Mouse (Mus musculus): ENCODE measurements around the gene Znrf2.
"Not testable (repeated sequence)": the region's sequence is repeated elsewhere in the genome, so short reads cannot be mapped to it uniquely, and the experiment has no call there.

The Znrf2 gene

DNA sequence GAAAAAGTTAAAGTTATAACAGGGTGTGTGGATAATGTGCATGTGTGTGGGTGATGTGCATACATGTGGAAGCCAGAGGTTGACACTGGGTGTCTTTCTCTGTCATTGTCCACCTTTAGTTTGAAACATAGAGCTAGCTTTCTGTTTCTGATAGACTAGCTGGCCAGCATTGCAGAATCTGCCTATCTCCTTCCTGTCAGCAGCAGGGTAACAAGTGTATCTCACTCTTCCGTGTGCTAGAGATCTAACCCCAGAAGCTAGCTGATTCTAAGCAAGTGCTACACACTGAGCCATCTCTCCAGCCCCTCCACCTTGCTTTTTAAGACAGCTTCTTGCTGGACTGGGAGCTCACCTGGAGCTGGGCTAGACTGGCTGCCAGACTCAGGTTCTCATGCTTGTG lies 11.6 kb downstream of the Znrf2 start:
- CTCF ChIA-PET: no interaction called here

DNA sequence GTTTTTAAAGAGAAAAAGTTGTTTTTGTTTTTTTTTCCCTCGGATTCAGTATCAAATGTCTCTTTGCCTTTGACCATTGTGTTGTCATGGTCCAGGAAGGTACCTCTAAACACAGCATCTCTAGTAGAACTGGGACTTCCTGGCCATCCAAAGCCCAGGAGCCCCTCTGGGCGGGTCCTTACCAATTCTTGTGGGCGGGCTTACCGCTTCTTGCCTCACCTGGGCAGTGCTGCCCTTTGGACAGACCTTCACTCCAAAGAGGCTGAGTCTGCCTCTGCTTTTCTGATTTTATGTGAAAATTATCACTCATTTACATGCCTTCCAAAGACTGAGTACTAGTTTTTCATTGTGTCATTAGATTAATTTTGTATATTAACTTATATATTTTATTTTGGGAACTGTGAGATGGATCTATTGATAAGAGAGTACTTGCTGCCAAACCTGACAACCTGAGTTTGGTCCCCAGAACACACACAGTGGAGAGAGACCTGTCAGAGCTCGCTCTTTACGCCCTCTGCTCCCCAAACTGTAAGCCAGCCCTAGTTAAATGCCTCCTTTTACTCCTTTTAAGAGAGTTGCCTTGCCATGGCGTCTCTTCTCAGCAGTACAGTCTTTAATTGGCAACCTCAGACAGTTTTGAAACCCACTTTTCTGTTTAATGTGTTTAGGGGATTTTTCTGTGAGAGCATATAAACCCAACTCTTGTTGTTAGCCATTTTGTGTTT lies 13.5 kb downstream of the Znrf2 start:
- CTCF ChIA-PET: interaction anchor here in 1 of 4 experiments (1.3 kb wide), 1 partner anchor 186 kb away, joined by 4 read pairs; no protein-coding TSS in a partner anchor
- POLR2A ChIA-PET: interaction anchor here in 2 of 4 experiments (0.7 to 9.1 kb wide), 12 partner anchors 11 to 39 kb away, joined by 3 to 65 read pairs (median 4); partner anchors contain the start of gene Znrf2 (in 2 of the 2)

More for the DNA sequence above, 11.6 kb downstream of the Znrf2 start:
- POLR2A ChIA-PET: interaction anchor here in 2 of 4 experiments (0.6 to 9.1 kb wide), 14 partner anchors 8 to 137 kb away, joined by 3 to 65 read pairs (median 4); partner anchors contain the start of gene Znrf2 (in 2 of the 2)

DNA sequence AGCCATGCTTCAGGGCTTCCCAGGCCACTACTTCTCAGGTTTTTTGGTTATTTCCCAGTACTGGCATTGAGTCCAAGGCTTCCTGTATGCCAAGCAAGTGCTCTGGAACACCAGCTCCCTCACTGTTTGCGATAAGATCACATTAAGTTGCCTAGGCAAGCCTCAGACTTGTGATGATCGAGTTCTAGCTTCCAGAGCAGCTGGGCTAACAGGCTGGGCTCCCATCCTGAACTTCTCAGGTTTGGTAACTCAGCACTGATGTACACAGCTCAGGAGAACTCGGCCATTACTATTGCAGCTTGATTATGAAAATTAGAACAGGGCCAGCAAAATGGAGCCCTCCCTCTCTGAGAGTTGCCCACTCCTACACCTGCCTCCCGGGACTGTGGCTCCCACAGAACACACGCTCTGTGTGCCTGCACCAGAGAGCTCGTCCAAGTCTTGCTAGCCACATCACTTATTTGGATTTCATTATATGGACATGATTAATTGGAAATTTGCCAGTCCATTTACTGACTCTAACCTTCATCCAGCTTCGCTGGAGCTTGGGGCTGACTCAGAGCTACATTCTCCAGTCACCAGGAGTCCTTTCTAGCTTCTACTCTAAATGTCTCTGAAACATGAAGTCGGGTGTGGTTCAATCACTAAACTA lies 14.5 kb downstream of the Znrf2 start:
- ChIA-PET POLR2A (interaction anchor here in 3 of 4 experiments (0.6 to 9.1 kb wide), 13 partner anchors 8 to 109 kb away, joined by 3 to 65 read pairs (median 5); partner anchors contain the start of gene Znrf2 (in 2 of the 3)), CTCF (interaction anchor here in 1 of 4 experiments (1.3 kb wide), 1 partner anchor 185 kb away, joined by 4 read pairs; no protein-coding TSS in a partner anchor)

DNA sequence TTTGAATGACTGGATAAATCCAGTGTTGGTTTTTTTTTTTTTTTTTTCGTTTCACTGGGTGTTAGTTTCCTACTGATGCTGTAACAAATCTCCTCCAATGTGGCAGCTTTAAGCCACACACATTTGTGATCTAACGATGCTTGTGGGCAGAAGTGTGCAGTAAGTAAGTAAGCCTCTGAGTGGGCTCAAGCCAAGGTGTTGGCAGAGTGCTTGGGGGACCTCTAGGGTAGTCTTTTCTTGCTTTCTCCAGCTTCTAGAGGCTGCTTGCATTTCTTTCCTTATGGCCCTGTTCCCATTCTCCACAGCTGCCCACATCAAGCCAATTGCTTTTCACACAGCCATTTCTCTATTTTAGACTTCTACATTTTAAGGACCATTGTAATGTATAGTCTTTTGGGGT lies 16.7 kb downstream of the Znrf2 start:
- ChIA-PET POLR2A (interaction anchor here in 3 of 4 experiments (0.6 to 9.1 kb wide), 7 partner anchors 9 to 106 kb away, joined by 3 to 65 read pairs (median 5); partner anchors contain the start of gene Znrf2 (in 1 of the 3)), CTCF (no interaction called here)

DNA sequence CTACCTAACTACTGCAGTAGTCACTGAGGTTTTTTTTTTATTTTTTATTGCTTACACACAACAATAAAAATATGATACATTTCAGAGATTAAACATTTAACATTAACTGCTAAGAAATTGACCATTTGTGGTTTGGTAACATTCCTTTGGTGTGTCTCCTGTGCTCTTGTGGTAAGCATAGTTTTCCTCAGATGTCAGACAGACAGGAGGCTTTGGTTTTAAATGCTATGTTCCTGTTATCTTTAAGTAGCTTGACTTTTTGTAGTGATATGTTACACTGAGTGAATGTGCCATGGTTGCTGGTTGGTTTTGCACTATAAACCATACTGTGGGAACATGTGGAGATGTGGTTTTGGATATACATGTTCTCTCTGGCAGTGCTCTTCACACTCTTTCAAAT lies 19.9 kb downstream of the Znrf2 start:
- CTCF ChIA-PET: no interaction called here
- POLR2A ChIA-PET: interaction anchor here in 1 of 4 experiments (9.1 kb wide), 1 partner anchor 19 kb away, joined by 65 read pairs; the partner anchor contains the start of gene Znrf2

DNA sequence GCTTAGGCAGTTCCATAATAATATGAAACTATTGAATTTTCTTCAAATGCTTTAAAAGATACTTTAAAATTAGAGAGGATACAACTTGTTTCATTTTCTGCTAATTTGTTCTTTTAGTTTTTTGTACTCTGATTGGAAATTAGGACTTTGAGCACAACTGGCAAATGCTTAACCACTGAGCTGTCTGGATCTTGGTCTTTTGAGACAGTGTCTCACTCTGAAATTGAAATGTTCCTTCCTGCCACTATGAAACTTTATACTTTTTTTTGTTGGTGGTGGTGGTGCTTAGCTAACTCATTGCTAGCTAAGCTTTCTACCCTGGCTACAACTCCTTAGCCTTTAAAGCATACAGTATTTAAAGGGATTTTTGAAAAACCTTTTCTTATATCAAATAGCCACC lies 24.7 kb downstream of the Znrf2 start:
- ChIA-PET CTCF (interaction anchor here in 1 of 4 experiments (1.2 kb wide), 1 partner anchor 255 kb away, joined by 3 read pairs; no protein-coding TSS in a partner anchor), POLR2A (interaction anchor here in 2 of 4 experiments (1.5 to 4.6 kb wide), 8 partner anchors 8 to 24 kb away, joined by 7 to 18 read pairs (median 10); partner anchors contain the start of gene Znrf2 (in 1 of the 2))

DNA sequence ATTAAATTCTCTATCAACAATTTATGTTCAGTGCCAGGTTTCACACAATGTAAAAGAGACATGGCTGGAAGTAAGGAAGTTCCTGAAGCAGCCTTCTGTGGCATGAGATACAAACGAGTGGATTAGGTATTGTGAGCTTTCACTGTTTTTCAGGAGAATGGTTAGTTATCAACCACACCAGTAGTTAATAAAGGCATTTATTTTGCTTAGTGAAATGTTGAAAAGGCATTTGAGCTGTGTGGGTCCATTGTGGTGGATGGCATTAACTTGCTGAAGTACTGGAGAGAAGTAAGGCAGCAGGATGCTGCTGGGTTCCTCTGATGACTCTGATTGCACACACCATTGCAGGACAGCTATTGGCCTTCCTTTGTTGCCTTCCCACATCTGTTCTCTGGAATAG lies 25.3 kb downstream of the Znrf2 start:
- ChIA-PET CTCF (interaction anchor here in 2 of 4 experiments (0.6 to 1.2 kb wide), 5 partner anchors 24 to 256 kb away, joined by 3 to 11 read pairs (median 8); no protein-coding TSS in a partner anchor), POLR2A (interaction anchor here in 3 of 4 experiments (0.6 to 4.6 kb wide), 22 partner anchors 9 to 252 kb away, joined by 3 to 18 read pairs (median 4); partner anchors contain the start of gene Znrf2 (in 1 of the 3))

DNA sequence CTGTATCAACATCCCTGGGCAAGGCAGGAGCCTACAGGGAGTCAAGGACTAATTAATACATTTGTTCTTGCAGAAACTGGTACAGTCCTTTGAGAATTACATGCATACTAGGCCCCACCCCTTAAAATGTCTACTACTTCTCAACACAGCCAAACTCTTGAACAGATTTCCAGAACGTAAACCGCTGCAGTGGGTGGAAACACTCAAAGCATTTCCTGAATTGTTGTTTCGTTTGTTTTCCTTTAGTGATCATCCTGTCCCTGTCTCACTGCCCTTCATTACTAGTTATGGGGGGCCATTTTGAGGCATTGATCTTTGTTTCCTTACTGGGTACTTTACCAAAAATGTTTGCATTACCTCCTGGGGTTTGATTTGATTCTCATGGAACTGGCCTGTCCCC lies 31.8 kb downstream of the Znrf2 start:
- ChIA-PET CTCF (no interaction called here), POLR2A (interaction anchor here in 2 of 4 experiments (1.3 to 2.8 kb wide), 3 partner anchors 10 to 30 kb away, joined by 5 to 7 read pairs (median 6); no protein-coding TSS in a partner anchor)

DNA sequence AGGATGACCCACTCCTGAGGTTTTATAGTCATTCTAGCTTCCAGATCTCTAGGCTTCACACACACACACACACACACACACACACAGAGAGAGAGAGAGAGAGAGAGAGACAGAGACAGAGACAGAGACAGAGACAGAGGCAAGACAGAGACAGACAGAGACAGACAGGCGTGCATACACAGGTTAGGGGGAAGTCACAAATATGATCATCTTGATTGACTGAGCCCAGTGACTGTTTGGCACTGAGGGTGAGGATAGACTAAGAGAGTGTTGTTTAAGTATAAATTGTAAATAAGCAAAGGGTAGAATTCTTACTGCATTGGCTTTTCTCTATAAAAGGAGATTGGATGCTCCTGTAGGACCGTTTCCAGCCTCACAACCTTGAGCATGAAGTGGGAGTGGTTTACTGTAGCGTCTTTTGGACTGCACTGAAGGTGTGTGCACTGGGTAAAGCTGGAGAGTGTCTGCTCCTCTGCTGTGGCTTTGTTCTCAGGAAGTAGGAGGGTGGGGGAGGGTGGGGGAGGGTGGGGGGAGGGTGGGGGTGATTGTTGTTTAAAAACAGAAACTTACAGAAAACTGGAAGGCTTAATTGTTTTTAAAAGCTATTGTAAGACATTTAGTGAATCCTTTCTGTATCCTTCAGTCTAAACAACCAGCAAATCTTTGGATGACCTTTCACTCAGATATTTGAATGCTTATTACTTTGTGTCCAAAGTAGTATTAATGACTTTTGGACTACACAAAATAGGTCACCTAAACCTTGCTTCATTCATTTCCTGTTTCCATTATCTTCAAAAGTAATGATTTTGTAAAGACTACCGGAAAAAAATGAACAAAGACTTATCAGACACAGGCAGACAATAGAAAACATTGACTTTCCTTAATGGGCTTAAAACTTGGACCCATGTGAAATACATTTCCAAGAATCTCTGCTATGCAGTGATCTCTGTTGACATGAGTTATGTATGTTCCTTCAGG lies 32.8 kb downstream of the Znrf2 start:
- POLR2A ChIA-PET: interaction anchor here in 3 of 4 experiments (0.5 to 2.8 kb wide), 12 partner anchors 11 to 290 kb away, joined by 3 to 12 read pairs (median 5); partner anchors contain the start of gene Znrf2 (in 1 of the 3)
- CTCF ChIA-PET: no interaction called here

DNA sequence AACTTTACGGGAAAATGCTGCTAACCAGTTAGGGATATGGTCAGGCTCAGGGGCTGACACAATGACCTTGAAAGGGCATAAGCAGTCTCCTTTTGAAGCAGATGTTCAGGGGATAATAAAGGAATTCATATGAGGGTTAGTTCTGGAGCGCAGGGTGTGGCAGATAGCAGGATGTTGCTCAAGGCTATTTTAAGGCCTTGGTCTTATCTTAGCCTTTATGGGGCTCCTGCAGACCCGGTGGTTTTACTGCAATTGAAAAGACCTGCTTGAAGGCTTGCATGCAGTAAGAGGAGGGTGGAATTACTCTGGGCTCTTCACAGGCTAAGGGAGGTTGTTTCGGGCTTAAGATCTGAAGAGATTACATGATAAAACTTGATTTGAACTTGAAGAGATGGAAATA lies 35.1 kb downstream of the Znrf2 start:
- POLR2A ChIA-PET: interaction anchor here in 3 of 4 experiments (0.5 to 2.7 kb wide), 16 partner anchors 9 to 129 kb away, joined by 3 to 11 read pairs (median 4); partner anchors contain the start of gene Znrf2 (in 2 of the 3)
- CTCF ChIA-PET: no interaction called here

DNA sequence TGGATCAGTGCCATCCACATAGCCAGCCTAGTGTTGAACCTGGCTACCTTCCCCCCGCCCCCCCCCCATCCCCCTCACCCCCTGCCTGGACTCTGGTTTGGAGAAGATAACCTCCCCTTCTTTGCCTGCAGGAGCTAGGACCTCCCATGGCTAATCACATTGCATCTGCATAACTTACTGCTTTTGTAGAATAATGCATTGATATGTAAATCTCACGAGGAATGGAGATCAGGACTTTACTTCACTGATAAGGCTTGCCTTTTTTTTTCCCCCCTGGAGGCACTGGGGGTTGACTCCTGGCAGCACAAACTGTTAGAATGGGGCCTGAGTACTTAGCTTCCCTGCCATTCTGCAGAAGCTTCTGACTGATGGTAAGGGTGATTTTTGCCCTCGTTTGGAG lies 36.0 kb downstream of the Znrf2 start:
- POLR2A ChIA-PET: interaction anchor here in 3 of 4 experiments (0.5 to 2.7 kb wide), 22 partner anchors 8 to 403 kb away, joined by 3 to 14 read pairs (median 5); partner anchors contain the start of genes Znrf2 (in 3 of the 3) and Ggct (in 1 of the 3)
- CTCF ChIA-PET: interaction anchor here in 1 of 4 experiments (0.6 kb wide), 1 partner anchor 80 kb away, joined by 3 read pairs; no protein-coding TSS in a partner anchor

DNA sequence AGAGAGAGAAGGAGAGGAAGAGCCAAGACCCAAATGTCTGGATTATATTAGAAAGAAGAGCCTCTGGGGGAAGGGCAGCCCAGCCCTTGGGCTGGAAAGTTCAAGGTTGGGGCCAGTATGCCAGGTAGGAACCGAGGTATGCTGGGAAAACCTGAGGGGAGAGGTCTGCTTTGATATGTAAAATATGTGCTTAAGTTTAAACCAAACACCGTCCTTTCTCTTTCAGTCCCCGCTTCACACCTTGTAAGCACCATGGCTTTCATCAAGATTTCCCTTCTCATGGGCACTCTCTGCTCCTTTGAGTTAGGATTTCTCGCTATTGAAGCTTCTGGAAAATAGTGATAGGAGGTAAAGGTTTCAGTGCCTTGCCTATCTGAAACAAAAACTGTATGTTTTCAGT lies 38.1 kb downstream of the Znrf2 start:
- POLR2A ChIA-PET: interaction anchor here in 2 of 4 experiments (0.7 to 2.3 kb wide), 11 partner anchors 9 to 184 kb away, joined by 3 to 13 read pairs (median 3); partner anchors contain the start of gene Znrf2 (in 1 of the 2)
- CTCF ChIA-PET: no interaction called here

DNA sequence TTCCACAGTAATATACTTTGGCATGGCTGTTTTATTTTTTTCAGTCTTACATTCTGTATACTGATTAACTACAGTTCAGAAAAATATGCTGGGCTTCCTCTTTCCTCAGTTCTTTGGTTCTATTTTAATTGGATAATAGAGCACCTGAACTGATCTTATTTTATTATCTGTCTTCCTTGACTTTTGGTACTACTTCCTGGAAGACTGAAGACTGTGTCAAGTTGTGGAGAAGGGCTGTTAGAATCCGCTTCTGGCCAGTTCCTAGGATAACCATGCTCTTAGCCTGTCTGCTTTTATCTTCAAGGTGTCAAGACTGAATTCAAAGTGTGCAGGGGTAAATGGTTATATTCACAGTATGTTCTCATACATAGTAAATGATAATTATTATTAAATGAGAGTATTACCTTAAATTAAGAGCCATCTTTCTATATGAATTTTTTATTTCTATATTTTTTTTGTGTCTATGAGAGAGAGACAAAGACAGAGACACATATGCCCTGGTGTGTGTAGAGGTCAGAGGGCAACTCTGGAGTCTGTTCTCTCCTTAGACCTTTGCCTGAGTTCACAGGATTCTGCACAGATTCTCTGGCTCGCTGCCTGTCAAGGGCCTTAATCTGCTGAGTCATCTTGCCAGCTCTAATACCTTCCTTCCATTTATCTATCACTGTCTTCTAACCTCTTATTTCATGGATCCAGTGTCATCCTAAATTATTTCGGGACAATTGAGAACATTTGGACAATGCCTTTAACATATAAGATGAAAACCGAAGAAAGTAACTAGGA lies 39.3 kb downstream of the Znrf2 start:
- POLR2A ChIA-PET: interaction anchor here in 2 of 4 experiments (0.6 to 1.8 kb wide), 2 partner anchors 39 to 398 kb away, joined by 3 to 5 read pairs; partner anchors contain the start of gene Znrf2 (in 1 of the 2)

DNA sequence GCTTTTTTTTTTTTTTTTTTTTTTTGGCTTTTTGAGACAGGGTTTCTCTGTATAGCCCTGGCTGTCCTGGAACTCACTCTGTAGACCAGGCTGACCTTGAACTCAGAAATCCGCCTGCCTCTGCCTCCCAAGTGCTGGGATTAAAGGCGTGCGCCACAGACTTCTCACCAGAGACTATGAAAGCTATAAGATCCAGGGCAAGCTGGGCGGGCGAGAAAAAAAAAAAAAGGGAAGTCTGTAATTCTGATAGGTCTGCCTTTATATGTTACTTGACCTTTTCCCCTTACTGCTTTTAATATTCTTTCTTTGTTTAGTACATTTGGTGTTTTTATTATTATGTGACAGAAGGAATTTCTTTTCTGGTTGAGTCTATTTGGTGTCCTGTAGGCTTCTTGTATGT lies 42.4 kb downstream of the Znrf2 start:
- CTCF ChIA-PET: not testable (repeated sequence)
- POLR2A ChIA-PET: interaction anchor here in 1 of 4 experiments (0.7 kb wide), 1 partner anchor 477 kb away, joined by 3 read pairs; the partner anchor contains the start of gene Aqp1

More for the DNA sequence above, 39.3 kb downstream of the Znrf2 start:
- CTCF ChIA-PET: no interaction called here

DNA sequence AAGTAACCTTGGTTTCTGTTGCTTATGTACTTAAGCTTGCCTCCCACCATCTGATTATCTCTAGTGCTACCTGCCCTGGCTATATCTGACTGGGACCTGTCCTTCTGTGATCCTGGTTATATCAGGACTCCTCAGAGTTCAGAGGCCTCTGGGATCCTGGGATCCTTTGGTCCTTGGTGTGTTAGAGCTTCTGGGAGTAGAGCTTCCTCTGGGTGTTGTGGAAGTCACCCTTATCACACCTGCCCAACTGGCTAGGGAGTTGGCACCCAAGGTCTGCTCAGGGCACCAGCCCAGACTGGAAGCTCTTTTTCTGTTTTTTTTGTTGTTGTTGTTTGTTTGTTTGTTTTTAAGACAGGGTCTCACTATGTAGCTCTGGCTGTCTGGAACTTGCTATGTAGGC lies 43.5 kb downstream of the Znrf2 start:
- ChIA-PET POLR2A (interaction anchor here in 1 of 4 experiments (1.3 to 1.9 kb wide), 4 partner anchors 8 to 12 kb away, joined by 5 to 6 read pairs (median 5); no protein-coding TSS in a partner anchor), CTCF (no interaction called here)

DNA sequence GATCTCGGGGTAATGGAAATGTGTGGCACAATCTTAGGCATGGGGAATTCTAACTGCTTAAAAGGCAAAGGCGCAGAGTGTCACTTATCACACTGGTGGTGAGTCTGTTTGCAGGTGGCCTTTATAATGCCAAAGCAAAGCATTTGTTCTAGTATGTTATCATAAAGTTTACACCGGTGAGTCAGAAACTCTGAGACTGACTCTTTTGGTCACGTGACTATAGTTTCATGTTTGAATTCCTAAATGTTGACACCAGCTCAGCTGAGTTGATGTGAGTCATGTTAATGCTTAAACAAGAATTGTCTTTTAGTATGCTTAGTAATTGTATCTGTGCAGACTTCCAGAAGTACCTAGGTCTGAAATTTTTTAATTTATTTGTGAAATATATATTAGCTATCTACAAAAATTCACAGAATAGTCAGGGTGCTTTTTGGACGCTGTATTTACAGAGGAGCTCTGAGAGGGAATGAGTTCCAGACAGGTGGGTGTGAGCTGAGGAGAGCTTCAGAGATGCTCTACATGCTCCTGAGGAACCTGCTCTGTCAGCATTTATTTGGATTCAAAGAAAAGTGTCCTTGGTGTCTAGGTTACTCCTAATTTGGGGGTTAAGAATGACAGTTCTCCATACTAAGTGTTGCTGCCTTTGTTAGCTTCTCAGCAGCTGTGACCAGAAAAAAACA lies 50.2 kb downstream of the Znrf2 start:
- ChIA-PET POLR2A (interaction anchor here in 2 of 4 experiments (1.2 to 1.6 kb wide), 5 partner anchors 9 to 51 kb away, joined by 3 to 8 read pairs (median 4); partner anchors contain the start of gene Znrf2 (in 1 of the 2)), CTCF (interaction anchor here in 1 of 4 experiments (0.7 to 1.1 kb wide), 2 partner anchors 10 to 19 kb away, joined by 3 read pairs; no protein-coding TSS in a partner anchor)

Measured in embryonic stem cell, embryonic (primary cell).